Mouse (Mus musculus) c-Kit-positive CD71-positive TER-119-negative erythroid progenitor cells, embryonic 14.5 days (primary cell): ENCODE results near the gene Rars2.

Experiments used
- DNase-seq: peaks from one replicate; pipeline ENCODE4 v3.0.0-alpha.2; 2013; ENCODE audit warnings: low read depth

Gene Rars2

GRCm38 (mm10) chr4:34640731-34641130 lies 26.0 kb downstream of the Rars2 start:
- no peak for DNase-seq

- DNase-seq = no peak
Observed at GRCm38 (mm10) chr4:34644779-34645178, 30.0 kb downstream of the Rars2 start.

- DNase-seq = no peak
Observed at GRCm38 (mm10) chr4:34653179-34653578, 38.4 kb downstream of the Rars2 start.

GRCm38 (mm10) chr4:34656101-34656500 lies 41.3 kb downstream of the Rars2 start:
- DNase-seq = no peak

- DNase-seq = no peak
Observed at GRCm38 (mm10) chr4:34659012-34659411, 44.3 kb downstream of the Rars2 start.

- DNase-seq = no peak
Observed at GRCm38 (mm10) chr4:34661514-34661913, 46.8 kb downstream of the Rars2 start.

GRCm38 (mm10) chr4:34661927-34662326 lies 47.2 kb downstream of the Rars2 start:
- DNase-seq = no peak

GRCm38 (mm10) chr4:34667923-34668322 lies 53.2 kb downstream of the Rars2 start:
- no peak for DNase-seq

GRCm38 (mm10) chr4:34673721-34674120 lies 59.0 kb downstream of the Rars2 start:
- no peak for DNase-seq

GRCm38 (mm10) chr4:34680530-34680929 lies 65.8 kb downstream of the Rars2 start:
- DNase-seq = no peak

- DNase-seq = peak; percentile 78
Observed at GRCm38 (mm10) chr4:34686874-34687567, 72.3 kb downstream of the Rars2 start, which contains the start of gene Slc35a1. Slc35a1 (minus strand) TSS chr4:34687438.

- no peak for DNase-seq
Observed at GRCm38 (mm10) chr4:34688021-34688420, 73.3 kb downstream of the Rars2 start.

- no peak for DNase-seq
Observed at GRCm38 (mm10) chr4:34701528-34701927, 86.8 kb downstream of the Rars2 start.

GRCm38 (mm10) chr4:34702231-34702630 lies 87.5 kb downstream of the Rars2 start:
- DNase-seq = no peak

GRCm38 (mm10) chr4:34703029-34703428 lies 88.3 kb downstream of the Rars2 start:
- DNase-seq = no peak

- DNase-seq = no peak
Observed at GRCm38 (mm10) chr4:34707248-34707647, 92.5 kb downstream of the Rars2 start.

GRCm38 (mm10) chr4:34708127-34708526 lies 93.4 kb downstream of the Rars2 start:
- no peak for DNase-seq
